Mouse (Mus musculus) B cell, adult 67 days (primary cell): ENCODE results near the gene Tecr. TPM values are rescaled to one million over a fixed set of nuclear protein-coding genes. Genes with fewer than 3 reads are reported as not detected.

Source experiments
- total RNA-seq, 2 experiments: library from RNA; stranded (reverse); gene quantifications; 4 replicates each; pipeline ENCODE4 v1.2.4; 2023

The Tecr gene
- total RNA-seq, result 100 to 1,000 TPM; 217 to 268 TPM

GRCm38 (mm10) chr8:83607661-83608397 is at the start of gene Tecr, which contains the start of gene Dnajb1:
Tecr (minus strand) TSS chr8:83607971.
Dnajb1 (plus strand) TSS chr8:83608193.

GRCm38 (mm10) chr8:83652030-83652743 is 44.4 kb upstream of the Tecr start, which contains the start of gene Gipc1:
Gipc1 (plus strand) TSS chr8:83652677.

GRCm38 (mm10) chr8:83566469-83567395 is 41.0 kb downstream of the Tecr start, which contains the start of gene Ndufb7:
Ndufb7 (plus strand) TSS chr8:83566671.

GRCm38 (mm10) chr8:83535736-83536135 is 72.0 kb downstream of the Tecr start, which contains the start of gene Olfr370:
Olfr370 (plus strand) TSS chr8:83535780.

Other genes with a start within 250 kb of the Tecr start
- not detected for gene Clgn, start 218.1 kb downstream of the Tecr start, total RNA-seq
- gene Scoc, start 149.6 kb downstream of the Tecr start, total RNA-seq, result 10 to 100 TPM; 19.8 to 33.4 TPM
- not detected for gene Olfr370, start 72.2 kb downstream of the Tecr start, total RNA-seq
- gene Ndufb7, start 41.3 kb downstream of the Tecr start, total RNA-seq, result 10 to 100 TPM; 82.3 to 84.3 TPM
- 100 to 1,000 TPM in 1 of 2 experiments, 10 to 100 TPM in 1; 73.0 to 124 TPM for gene Dnajb1, start 222 bp upstream of the Tecr start, total RNA-seq
- 10 to 100 TPM; 24.8 to 27.6 TPM for gene Gipc1, start 44.7 kb upstream of the Tecr start, total RNA-seq
- gene Ptger1, start 58.7 kb upstream of the Tecr start, total RNA-seq, result 1 to 10 TPM in 1 of 2 experiments, under 1 TPM in 1; 0.44 to 1.5 TPM
- 100 to 1,000 TPM; 371 to 382 TPM for gene Pkn1, start 91.2 kb upstream of the Tecr start, total RNA-seq
- gene Ddx39, start 107.2 kb upstream of the Tecr start, total RNA-seq, result 100 to 1,000 TPM; 118 to 122 TPM
- 100 to 1,000 TPM; 576 to 708 TPM for gene Adgre5, start 133.4 kb upstream of the Tecr start, total RNA-seq